Mouse (Mus musculus) kidney, adult 8-10 months (tissue): ENCODE measurements at regions not wholly inside any gene's neighbourhood (a gene's known extent, or its start where the extent isn't known, plus 50 kb on each side); places are given as distances from the start of the nearest gene placed in this dataset.
A peak's percentile ranks its signal among the peaks of the same experiment; 100 is the strongest.

ENCODE experiments used
- DNase-seq, 2 experiments: peaks; one replicate each; pipeline ENCODE4 v3.0.0; 2022

DNA sequence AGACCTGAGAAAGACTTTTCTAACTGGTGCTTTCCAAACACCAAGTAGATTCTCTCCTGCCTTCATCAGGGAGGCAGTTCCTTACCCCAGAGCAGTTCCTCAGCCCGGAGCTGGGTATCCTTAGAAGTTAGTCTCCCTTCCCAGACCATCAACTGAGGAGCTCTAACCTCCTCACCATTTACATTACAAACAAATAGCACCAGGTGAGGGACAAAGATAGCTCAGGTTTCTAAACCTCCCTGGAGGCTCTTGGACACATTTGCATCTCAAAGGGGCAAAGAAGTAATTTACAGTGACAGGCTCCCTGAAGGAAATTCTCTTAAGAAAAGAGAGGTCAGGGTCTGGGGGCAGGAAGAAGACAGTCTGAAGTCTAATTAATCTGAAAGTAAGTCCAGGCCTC, 486.5 kb upstream of the Tmem132c start:
- no peak for DNase-seq

DNA sequence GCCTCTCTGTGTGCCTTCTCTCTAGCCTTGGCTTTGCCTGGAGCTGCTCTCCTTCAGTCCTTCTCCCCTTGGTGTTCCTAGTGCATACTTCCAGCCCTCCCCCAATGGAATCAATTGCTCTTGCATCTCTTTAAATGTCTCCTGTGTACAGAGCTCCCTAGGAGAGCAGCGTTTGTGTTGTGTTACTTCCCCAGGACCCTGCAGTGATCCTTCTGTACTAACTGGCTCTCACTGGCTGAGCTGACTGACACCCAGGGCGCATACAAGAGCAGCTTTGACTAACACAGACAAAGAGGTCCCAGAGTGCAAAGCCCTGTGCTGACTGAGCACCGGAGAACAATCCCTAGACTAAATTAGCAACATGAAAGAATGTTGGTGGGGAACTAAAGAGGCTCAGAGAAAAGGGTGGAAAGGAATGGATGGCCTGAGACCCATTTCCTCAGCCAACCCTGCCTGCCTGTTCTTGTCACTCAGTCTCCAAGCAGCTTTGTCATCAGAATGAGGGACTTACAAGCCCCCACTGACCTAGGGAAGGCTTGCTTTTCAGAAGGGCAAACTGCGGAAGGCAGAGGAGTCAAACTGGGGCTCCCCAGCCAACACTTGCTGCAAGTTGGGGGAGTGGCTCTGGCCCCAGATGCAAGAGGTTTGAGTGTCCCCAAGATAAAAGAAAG, 476.4 kb upstream of the Tmem132c start:
- DNase-seq, result no peak

DNA sequence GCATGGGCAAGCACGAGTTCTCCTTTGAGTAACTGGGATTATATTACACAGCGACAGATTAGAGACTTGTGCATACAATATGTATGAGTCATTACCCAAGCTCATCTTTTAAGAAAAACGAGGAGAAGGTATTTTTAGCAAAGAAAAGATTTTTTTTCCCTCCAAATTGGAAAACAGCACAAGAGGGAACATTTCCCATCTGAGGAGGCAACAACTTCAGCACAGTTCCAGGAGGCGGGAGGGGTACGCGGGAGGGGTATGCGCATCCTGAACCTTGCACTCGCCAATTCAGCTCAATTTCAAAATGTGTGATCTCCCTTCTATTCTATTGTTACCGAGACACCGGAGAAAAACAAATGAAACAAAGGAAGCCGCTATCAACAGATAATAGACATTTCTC, 472.6 kb upstream of the Tmem132c start:
- no peak for DNase-seq

DNA sequence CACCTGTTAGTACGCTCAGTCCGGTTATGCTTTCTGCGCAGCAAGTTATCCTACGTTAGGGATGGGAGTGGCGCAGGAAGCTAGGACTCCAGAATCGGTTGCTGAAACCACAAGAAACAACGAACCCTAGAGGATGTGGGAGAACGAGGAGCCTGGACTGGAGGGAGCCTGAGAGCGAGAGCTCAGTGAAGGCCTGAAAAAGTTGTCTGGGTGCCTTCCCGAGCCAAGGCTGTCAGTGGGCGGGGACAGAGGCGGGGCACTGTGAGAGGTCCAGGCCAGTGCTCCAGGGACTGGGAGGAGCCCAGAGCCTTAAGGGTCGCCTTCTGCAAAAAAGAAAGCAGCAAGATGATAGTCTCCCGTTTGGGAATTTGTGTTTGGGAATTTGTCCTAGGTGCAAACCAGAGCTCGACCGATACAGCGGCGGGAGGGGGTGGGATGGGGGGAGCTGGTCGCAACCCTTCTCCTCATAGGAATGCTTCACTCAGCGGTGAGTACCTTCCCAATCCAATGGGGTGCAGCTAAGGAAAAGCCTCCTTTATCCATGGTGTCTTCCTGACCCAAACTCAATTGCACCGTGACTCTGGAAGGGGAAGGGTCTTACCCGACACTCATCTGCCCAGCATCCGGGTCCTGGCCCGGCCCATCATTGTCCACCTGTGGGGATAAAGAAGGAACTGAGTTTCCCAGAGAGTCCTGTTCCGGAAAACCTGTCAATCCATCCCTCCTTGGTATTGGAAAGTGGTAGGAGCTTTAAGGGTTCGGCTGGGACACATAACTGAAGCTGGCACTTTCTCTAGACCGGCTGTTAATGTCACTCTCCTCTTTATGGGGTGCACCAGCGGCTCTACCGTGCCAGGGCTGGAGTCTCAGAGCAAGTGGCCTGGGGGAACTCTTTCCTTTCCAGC, 453.6 kb upstream of the Tmem132c start:
- DNase-seq, result peak; percentile 30 to 64

GRCm38 (mm10) chr5:126799698-126800279, 441.8 kb upstream of the Tmem132c start:
- DNase-seq, result no peak

DNA sequence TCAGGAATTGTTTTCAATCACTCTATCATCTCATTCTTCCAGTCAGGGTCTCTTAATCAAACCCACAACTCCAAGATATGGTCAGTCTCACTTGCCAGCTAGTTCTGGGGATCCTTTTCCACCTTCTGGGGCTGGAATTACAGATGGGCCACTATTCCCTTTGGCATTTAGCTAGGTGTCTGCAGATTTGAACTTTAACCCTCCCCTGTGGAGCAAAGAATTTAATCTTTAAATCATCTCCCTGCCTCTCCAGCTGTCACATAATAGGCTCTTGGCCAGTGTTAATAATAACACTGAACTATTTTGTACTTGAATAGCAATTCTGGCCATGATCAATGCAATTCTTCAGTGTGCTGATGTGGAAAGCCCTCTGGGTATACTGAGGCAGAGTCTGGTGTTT, 435.0 kb upstream of the Tmem132c start:
- DNase-seq, result peak in 1 of 2 experiments; percentile 22

DNA sequence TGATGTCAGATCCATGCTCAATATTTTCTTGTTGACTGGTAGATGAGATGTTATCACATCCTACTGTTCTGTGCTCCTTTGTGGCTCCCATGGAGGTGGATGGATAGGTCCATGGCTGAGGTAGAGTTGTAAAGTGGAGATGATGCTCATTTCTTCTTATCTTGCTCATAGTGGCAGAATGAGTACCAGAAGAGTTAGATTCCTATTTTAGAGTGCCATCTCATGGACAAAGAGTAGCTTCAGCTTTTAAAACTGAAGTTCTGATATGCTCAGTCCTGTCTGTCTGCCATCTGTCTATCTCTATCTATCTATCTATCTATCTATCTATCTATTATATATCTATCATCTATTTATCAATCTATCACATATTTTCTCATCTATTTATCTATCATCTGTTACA, 425.5 kb upstream of the Tmem132c start:
- DNase-seq, result no peak

GRCm38 (mm10) chr5:126835440-126835839, 406.2 kb upstream of the Tmem132c start:
- no peak for DNase-seq

- DNase-seq, result no peak
These were observed 399.0 kb upstream of the Tmem132c start for GRCm38 (mm10) chr5:126842606-126843005.

- DNase-seq, result no peak
These were observed 379.5 kb upstream of the Tmem132c start for GRCm38 (mm10) chr5:126862078-126862477.

- DNase-seq, result no peak
These were observed 365.8 kb upstream of the Tmem132c start for GRCm38 (mm10) chr5:126875842-126876241.

DNA sequence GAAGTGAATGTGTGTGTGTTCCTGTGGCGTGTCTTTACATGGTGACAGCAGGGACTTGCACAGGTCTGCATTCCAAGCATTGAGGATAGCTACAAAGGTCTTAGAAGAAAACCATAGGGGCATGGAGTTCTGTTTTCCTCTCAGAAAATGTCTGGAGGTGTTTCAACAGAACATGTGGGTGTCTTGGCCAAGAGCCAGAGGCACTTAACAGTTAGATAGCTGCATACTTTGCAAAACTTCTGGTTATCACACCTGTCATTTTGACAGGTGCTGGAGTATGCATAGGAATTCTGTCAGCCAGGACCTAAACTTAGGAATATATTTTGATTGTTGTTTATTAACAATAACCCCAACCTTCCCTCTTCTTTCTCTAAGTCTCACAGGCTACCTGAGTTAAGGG, 350.9 kb upstream of the Tmem132c start:
- DNase-seq, result no peak

DNA sequence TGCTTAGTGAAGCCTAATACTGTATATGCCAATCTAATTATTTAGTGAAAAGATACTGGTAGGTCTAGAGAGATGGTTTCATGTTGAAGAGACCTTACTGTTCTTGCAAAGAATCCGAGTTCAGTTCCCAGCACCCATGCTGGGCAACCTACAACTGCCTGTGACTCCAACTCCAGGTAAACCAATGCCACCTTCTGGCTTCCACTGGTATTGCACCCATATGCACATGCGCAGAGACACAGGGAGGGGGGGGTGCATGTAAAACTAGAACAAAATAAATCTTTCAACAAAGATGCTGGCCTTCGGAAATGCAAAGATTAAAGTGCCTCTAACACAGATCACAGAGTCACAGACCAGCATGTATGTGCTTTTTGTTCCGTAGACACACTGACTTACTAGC, 348.5 kb upstream of the Tmem132c start:
- DNase-seq, result no peak

GRCm38 (mm10) chr5:126910084-126910483, 331.5 kb upstream of the Tmem132c start:
- DNase-seq, result no peak

- no peak for DNase-seq
These were observed 324.3 kb upstream of the Tmem132c start for GRCm38 (mm10) chr5:126917300-126917699.

DNA sequence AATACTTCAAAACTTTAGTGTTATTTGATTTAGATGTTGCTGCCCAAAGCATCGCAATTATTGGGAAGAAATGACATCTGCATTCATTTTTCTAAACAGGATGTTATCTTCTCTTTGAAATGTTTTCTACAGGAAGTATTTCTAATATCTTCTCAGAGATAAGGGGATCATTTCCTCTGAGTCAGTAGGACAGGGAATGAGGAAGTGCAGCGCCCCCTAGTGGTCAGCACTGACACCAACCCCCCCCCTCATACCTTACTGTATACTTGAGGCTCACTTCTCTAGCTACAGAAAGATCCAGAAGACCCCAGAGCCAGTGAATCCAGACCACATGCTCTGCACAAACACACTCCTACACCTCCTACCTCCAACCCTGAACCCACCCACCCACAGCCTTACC, 308.1 kb upstream of the Tmem132c start:
- DNase-seq, result no peak

GRCm38 (mm10) chr5:126944861-126945260, 296.7 kb upstream of the Tmem132c start:
- DNase-seq, result no peak

DNA sequence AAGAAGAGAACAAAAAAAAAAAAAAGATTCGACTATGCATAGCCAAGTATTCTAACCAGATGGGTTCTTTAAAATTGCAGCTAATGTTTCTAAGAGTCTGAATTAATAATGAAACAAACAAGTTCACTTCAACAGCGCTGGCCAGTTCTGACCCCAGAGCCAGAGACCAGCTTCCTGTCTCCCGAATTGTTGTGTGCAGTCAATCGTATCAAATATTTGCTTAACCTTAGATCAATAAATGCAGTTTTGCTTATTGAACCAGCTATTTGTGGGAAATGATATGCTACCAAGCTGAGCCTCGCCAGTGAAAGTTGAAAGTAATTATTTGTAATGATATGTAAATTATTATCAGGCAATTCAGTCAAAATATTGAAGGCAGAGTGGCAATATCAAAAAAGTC, 287.4 kb upstream of the Tmem132c start:
- DNase-seq, result no peak

DNA sequence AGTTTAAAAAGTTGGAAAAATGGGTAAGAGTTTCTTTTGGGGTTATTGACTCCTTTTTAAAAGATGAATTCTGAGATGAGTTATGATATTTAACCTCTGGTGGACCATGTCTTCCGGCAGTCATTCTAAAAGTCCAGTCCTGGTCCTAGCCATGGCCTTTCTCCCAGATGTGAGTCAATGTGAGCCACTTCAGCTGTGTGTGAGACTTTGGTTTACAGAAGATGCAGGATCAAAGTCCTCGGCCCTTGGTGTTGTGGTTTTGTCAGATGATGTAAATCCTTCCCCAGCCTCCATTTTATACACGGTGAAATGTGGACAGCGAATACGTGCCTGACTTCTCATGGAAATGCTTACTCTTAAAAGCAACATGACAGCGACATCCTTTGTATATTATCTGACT, 287.0 kb upstream of the Tmem132c start:
- no peak for DNase-seq

DNA sequence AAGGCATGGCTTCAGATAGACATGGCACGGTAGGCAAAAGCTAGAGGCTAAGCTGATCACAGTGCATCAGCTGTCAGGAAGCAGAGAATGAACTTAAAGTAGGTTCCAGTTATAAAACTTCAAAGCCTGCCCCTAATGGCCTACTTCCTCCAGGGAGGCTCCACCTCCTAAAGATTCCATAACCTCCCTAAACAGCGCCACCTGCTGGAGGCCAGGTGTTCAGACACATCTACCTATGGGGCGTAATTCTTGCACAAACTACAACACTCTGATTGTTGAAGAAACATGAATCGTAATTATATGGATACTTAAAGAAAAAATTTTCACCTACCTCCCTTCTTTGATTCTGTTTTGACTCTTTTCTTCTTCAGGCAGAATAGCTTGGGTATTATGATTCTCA, 277.0 kb upstream of the Tmem132c start:
- no peak for DNase-seq

GRCm38 (mm10) chr5:126967076-126967475, 274.5 kb upstream of the Tmem132c start:
- DNase-seq, result no peak

- DNase-seq, result no peak
These were observed 272.2 kb upstream of the Tmem132c start for GRCm38 (mm10) chr5:126969373-126969772.

GRCm38 (mm10) chr5:126971284-126971683, 270.3 kb upstream of the Tmem132c start:
- DNase-seq, result no peak

DNA sequence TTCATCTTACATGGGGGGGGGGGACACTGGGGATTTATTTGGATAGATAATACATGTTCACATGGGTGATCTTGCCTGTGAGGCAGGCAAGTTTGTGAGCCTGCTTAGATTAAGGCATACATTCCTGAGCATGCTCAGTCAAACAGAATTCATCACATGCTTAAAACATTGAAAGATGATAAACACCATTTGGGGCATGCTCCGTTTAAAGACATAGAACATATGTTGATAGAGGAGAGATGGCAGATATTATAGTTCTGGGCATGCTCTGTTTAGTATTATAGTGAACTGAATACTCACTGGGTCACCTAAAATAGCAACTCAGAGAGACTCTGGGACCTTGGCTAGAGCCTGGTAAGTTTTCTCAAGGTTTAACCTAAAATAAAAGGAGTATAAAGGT, 269.6 kb upstream of the Tmem132c start:
- DNase-seq, result no peak
